Mouse (Mus musculus): ENCODE data around the gene Rnase10. TPM values are rescaled to one million over a fixed set of nuclear protein-coding genes. Genes with fewer than 3 reads are reported as not detected.

Rnase10 gene
- 0.10 TPM in 1 of 2 replicates, not detected in the other for polyA plus RNA-seq (2012; rRNA removed)

DNA sequence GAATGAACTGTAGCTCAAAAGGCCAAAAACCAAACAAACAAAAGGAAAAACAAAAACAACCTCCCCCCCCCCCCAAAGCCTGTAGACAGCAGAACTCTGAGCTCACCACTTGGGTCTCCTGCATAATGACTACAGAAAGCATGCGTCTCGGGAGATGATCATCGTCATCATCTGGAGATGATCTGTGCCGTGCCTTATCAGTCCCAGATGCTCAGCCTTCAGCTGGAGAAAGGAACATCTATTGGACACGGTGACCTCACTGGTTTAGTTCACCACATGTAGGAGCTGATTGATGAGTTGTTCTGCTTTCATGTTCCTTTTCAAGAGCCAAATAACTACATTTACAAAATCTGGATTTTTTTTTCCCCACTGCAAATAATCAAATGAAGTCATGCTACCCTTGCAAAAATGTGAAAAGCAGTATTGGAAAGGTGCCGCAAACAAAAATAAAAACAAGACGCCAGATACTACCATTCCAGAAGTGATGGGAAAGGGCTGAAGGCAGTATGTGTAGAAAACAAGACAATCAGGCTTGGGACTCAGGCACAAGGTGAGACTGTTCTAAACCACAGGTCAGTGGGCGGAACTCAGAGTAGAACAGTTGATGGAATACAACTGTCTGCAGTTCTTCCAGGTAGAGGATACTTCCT lies at the start of gene Rnase10:
TSS of gene Rnase10 (plus strand) at position 600 of the 650 bp plus-strand sequence.

DNA sequence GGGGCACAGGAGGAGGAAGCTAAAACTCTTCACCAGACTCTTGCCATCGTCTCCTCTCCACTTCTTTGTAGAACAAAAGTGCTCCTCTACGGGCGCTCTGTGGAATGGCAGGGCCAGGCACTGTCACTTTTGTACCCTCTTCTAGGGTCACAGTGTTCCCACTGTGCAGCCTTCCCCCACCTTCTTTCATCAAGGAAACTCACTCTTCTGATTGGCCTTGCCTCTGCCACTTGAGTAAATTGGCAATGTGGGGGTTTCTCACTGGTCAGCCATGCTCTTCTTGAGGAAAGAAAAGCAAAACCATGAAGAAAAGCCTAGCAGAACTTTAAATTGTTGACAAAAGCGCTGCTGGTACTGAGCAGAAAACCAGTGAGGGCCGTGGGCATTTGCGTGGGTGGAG lies 34.2 kb downstream of the Rnase10 start, which contains the start of gene Rnase9:
TSS of gene Rnase9 (minus strand) at position 101 of the 400 bp plus-strand sequence.

DNA sequence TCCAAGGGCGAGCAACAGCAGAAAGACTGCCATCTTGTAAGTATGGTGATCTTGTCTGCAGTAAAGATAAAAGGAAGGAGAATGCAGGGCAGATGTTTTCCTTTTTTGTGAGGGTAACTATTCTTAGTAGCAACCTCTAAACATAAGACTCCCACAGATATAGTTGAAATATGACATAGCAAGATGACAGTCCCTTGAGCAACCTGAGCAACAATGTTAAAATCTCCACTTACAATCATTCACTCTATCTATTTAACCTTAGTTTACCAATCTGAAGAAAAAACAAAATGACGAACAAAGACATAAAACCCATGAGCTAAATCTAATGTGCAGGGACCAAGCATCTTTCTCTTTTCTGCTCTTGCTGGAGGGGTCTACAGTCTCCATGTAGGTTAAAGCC lies 42.5 kb downstream of the Rnase10 start, which contains the start of gene Rnase11:
TSS of gene Rnase11 (minus strand) at position 101 of the 400 bp plus-strand sequence.

GRCm38 (mm10) chr14:51057401-51057831 lies 49.9 kb downstream of the Rnase10 start, which contains the start of gene Rnase12:
TSS of gene Rnase12 (minus strand) at chr14:51057661.

Other genes starting within 250 kb of the Rnase10 start
- gene Ttc5, start 222.2 kb upstream of the Rnase10 start, polyA plus RNA-seq (2012; rRNA removed), result 34.1 and 35.8 TPM in 2 replicates
- 0.12 TPM in 1 of 2 replicates, not detected in the other for gene Ccnb1ip1, start 200.0 kb upstream of the Rnase10 start, polyA plus RNA-seq (2012; rRNA removed)
- gene Parp2, start 199.9 kb upstream of the Rnase10 start, polyA plus RNA-seq (2012; rRNA removed), result 9.4 and 12.8 TPM in 2 replicates
- 31.4 and 33.2 TPM in 2 replicates for gene Tep1, start 137.2 kb upstream of the Rnase10 start, polyA plus RNA-seq (2012; rRNA removed)
- 0.29 and 0.79 TPM in 2 replicates for gene Klhl33, start 110.2 kb upstream of the Rnase10 start, polyA plus RNA-seq (2012; rRNA removed)
- 182 and 229 TPM in 2 replicates for gene Osgep, start 82.9 kb upstream of the Rnase10 start, polyA plus RNA-seq (2012; rRNA removed)
- gene Apex1, start 82.8 kb upstream of the Rnase10 start, polyA plus RNA-seq (2012; rRNA removed), result 48.2 and 69.0 TPM in 2 replicates
- gene Pip4p1, start 76.9 kb upstream of the Rnase10 start, polyA plus RNA-seq (2012; rRNA removed), result 108 and 127 TPM in 2 replicates
- 26.6 and 29.7 TPM in 2 replicates for gene Pnp, start 76.7 kb upstream of the Rnase10 start, polyA plus RNA-seq (2012; rRNA removed)
- 2.0 TPM in 1 of 2 replicates, not detected in the other for gene Gm49342, start 63.2 kb upstream of the Rnase10 start, polyA plus RNA-seq (2012; rRNA removed)
- 0.19 and 0.47 TPM in 2 replicates for gene Pnp2, start 51.8 kb upstream of the Rnase10 start, polyA plus RNA-seq (2012; rRNA removed)
- not detected in 2 replicates for gene Rnase9, start 34.1 kb downstream of the Rnase10 start, polyA plus RNA-seq (2012; rRNA removed)
- not detected in 2 replicates for gene Rnase11, start 42.4 kb downstream of the Rnase10 start, polyA plus RNA-seq (2012; rRNA removed)
- gene Rnase12, start 49.9 kb downstream of the Rnase10 start, polyA plus RNA-seq (2012; rRNA removed), result not detected in 2 replicates
- gene Olfr750, start 66.7 kb downstream of the Rnase10 start, polyA plus RNA-seq (2012; rRNA removed), result not detected in 2 replicates
- gene Rnase4, start 83.3 kb downstream of the Rnase10 start, polyA plus RNA-seq (2012; rRNA removed), result 110 and 159 TPM in 2 replicates
- gene Ang, start 83.4 kb downstream of the Rnase10 start, polyA plus RNA-seq (2012; rRNA removed), result 10.7 and 12.1 TPM in 2 replicates
- gene Eddm3b, start 106.7 kb downstream of the Rnase10 start, polyA plus RNA-seq (2012; rRNA removed), result 0.15 TPM in 1 of 2 replicates, not detected in the other
- gene Rnase6, start 116.2 kb downstream of the Rnase10 start, polyA plus RNA-seq (2012; rRNA removed), result 3.7 and 4.9 TPM in 2 replicates
- gene Rnase1, start 139.0 kb downstream of the Rnase10 start, polyA plus RNA-seq (2012; rRNA removed), result 1.7 and 3.5 TPM in 2 replicates
- gene Rnase2b, start 154.5 kb downstream of the Rnase10 start, polyA plus RNA-seq (2012; rRNA removed), result not detected in 2 replicates
- gene Ang2, start 191.4 kb downstream of the Rnase10 start, polyA plus RNA-seq (2012; rRNA removed), result not detected in 2 replicates
- not detected in 2 replicates for gene Ear14, start 195.6 kb downstream of the Rnase10 start, polyA plus RNA-seq (2012; rRNA removed)
- not detected in 2 replicates for gene Rnase2a, start 248.4 kb downstream of the Rnase10 start, polyA plus RNA-seq (2012; rRNA removed)